Mouse (Mus musculus): ENCODE data around the gene Caskin2. TPM values are rescaled to one million over a fixed set of nuclear protein-coding genes. Genes with fewer than 3 reads are reported as not detected.
"Not testable (repeated sequence)": the region's sequence is repeated elsewhere in the genome, so short reads cannot be mapped to it uniquely, and the experiment has no call there.

Gene Caskin2
- total RNA-seq (2021): 10 to 100 TPM; 12.6 to 13.3 TPM
- long read RNA-seq, experiment 1, partial matches to known transcripts: 4 of 10 reads
- long read RNA-seq, experiment 1, other reads (novel, unspliced or antisense): 5 of 10 reads
- long read RNA-seq, experiment 2, full-length matches to known transcripts: 1 of 9 reads
- long read RNA-seq, experiment 2, partial matches to known transcripts: 4 of 9 reads
- long read RNA-seq, experiment 2, other reads (novel, unspliced or antisense): 4 of 9 reads

GRCm38 (mm10) chr11:115813507-115814296 is at the start of gene Caskin2:
Gene Caskin2 (minus strand): TSS chr11:115813639.
- intact Hi-C loops (cut with DNase I): loop anchor here (1.0 to 5.0 kb wide), 3 partner anchors 36 to 166 kb away; no protein-coding TSS in a partner anchor
- peak; percentile 91 to 94 for DNase-seq

- peak; percentile 79 to 88 for DNase-seq
- intact Hi-C loops (cut with DNase I): loop anchor here (2.0 kb wide), 1 partner anchor 137 kb away; no protein-coding TSS in a partner anchor
Observed at GRCm38 (mm10) chr11:115859143-115859945, 45.9 kb upstream of the Caskin2 start.

- intact Hi-C loops (cut with DNase I): loop anchor here (2.0 kb wide), 1 partner anchor 136 kb away; no protein-coding TSS in a partner anchor
- no peak for DNase-seq
Observed at GRCm38 (mm10) chr11:115858354-115858753, 44.9 kb upstream of the Caskin2 start, which contains the start of gene Myo15b. Gene Myo15b (plus strand): TSS chr11:115858406.

- intact Hi-C loops (cut with DNase I): loop anchor here (2.0 kb wide), 1 partner anchor 135 kb away; no protein-coding TSS in a partner anchor
- no peak for DNase-seq
Observed at GRCm38 (mm10) chr11:115857936-115858335, 44.5 kb upstream of the Caskin2 start.

- intact Hi-C loops (cut with DNase I); DNase-seq: not testable (repeated sequence)
Observed at GRCm38 (mm10) chr11:115857146-115857545, 43.7 kb upstream of the Caskin2 start.

- no peak for DNase-seq
- intact Hi-C loops (cut with DNase I): no loop called here
Observed at GRCm38 (mm10) chr11:115854674-115855073, 41.2 kb upstream of the Caskin2 start.

GRCm38 (mm10) chr11:115845819-115846218 is 32.4 kb upstream of the Caskin2 start:
- DNase-seq: no peak

GRCm38 (mm10) chr11:115844240-115844639 is 30.8 kb upstream of the Caskin2 start:
- no peak for DNase-seq
- intact Hi-C loops (cut with DNase I): no loop called here

More at GRCm38 (mm10) chr11:115845819-115846218, 32.4 kb upstream of the Caskin2 start:
- intact Hi-C loops (cut with DNase I): no loop called here

- intact Hi-C loops (cut with DNase I): no loop called here
- DNase-seq: no peak
Observed at GRCm38 (mm10) chr11:115843891-115844239, 30.4 kb upstream of the Caskin2 start.

GRCm38 (mm10) chr11:115843141-115843890 is 29.9 kb upstream of the Caskin2 start:
- intact Hi-C loops (cut with DNase I): no loop called here
- no peak for DNase-seq

- no peak for DNase-seq
- intact Hi-C loops (cut with DNase I): no loop called here
Observed at GRCm38 (mm10) chr11:115841961-115842550, 28.6 kb upstream of the Caskin2 start.

- DNase-seq: no peak
- intact Hi-C loops (cut with DNase I): no loop called here
Observed at GRCm38 (mm10) chr11:115841044-115841443, 27.6 kb upstream of the Caskin2 start.

GRCm38 (mm10) chr11:115839732-115840131 is 26.3 kb upstream of the Caskin2 start:
- DNase-seq: no peak
- intact Hi-C loops (cut with DNase I): no loop called here

- intact Hi-C loops (cut with DNase I): no loop called here
- DNase-seq: no peak
Observed at GRCm38 (mm10) chr11:115838895-115839311, 25.5 kb upstream of the Caskin2 start.

GRCm38 (mm10) chr11:115837606-115838345 is 24.3 kb upstream of the Caskin2 start:
- DNase-seq: no peak
- intact Hi-C loops (cut with DNase I): no loop called here

- no peak for DNase-seq
- intact Hi-C loops (cut with DNase I): no loop called here
Observed at GRCm38 (mm10) chr11:115836656-115837395, 23.4 kb upstream of the Caskin2 start.

GRCm38 (mm10) chr11:115834033-115834432 is 20.6 kb upstream of the Caskin2 start:
- intact Hi-C loops (cut with DNase I): no loop called here

GRCm38 (mm10) chr11:115833021-115833513 is 19.6 kb upstream of the Caskin2 start:
- no peak for DNase-seq
- intact Hi-C loops (cut with DNase I): no loop called here

More at GRCm38 (mm10) chr11:115834033-115834432, 20.6 kb upstream of the Caskin2 start:
- DNase-seq: no peak
